Mouse (Mus musculus): ENCODE data around the gene Gm20388. TPM values are rescaled to one million over a fixed set of nuclear protein-coding genes. Genes with fewer than 3 reads are reported as not detected.
A peak's percentile ranks its signal among the peaks of the same experiment; 100 is the strongest.
"Not testable (repeated sequence)": the region's sequence is repeated elsewhere in the genome, so short reads cannot be mapped to it uniquely, and the experiment has no call there.

The Gm20388 gene
- total RNA-seq, 1 experiment from 2014 or later, result 35.7 TPM

GRCm38 (mm10) chr8:123805209-123805717 lies 3894.6 kb downstream of the Gm20388 start:
- no peak for ATAC-seq (replicated peaks; ENCODE audit: low read depth, poor library complexity, severe bottlenecking)

DNA sequence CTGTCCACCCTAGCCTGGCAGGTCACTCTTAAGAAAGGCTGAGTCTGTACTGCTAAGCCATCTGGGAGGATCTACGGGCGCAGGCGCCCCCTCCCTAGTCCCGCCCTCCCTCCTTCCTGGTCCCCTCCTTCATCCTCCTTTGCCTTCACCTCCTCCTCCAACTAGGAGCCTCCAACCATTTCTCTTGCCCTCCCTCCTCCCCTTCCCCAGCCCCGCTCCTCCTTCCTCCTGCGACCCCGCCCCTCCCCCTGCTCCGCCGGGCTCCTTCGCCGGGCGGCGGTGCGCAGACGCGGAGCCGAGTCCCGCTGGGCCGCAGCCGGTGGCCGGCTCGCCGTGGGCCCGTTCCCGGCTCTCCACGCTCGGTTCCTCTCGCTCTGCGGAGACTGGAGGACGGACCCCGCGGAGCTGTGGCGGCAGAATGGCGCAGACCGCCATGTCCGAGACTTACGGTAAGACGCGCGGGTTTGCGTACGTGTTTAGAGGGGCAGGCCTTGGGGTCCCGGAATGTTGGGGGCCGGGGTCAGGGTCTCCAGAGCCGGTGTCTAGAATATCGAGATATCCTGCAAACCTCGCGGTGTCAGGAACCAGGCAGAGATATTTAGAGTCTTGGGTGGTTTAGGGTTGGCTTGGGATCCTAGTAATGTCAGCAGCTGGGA lies 3895.2 kb downstream of the Gm20388 start, which contains the start of gene Rab4a:
Gene Rab4a, plus strand, starts transcription at position 268 of the 656 bp plus-strand sequence.
- peak; percentile 60 for ATAC-seq (replicated peaks; ENCODE audit: low read depth, poor library complexity, severe bottlenecking)

- no peak for ATAC-seq (replicated peaks; ENCODE audit: low read depth, poor library complexity, severe bottlenecking)
Observed at GRCm38 (mm10) chr8:123806374-123806935, 3895.8 kb downstream of the Gm20388 start.

DNA sequence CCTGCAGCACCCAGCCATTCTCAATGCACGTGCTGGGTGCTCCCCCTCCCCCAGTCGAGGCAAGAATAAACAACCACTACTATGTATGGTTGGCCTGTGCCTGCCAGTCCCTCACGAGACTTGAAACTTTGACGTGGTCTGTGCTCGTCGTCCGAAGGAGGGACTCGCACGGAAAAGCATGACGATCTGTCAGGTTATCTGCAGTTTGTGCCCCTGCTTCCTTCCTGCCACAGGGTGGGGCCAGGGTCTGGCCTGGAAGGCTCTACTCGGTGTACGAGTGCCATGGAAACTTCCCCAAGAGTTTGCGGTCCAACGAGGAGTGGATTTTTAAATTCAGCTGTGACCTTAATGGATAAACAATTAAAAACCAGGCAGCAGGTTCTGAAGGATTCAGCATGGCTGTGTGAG lies 3896.4 kb downstream of the Gm20388 start:
- ATAC-seq (replicated peaks; ENCODE audit: low read depth, poor library complexity, severe bottlenecking), result peak; percentile 85

DNA sequence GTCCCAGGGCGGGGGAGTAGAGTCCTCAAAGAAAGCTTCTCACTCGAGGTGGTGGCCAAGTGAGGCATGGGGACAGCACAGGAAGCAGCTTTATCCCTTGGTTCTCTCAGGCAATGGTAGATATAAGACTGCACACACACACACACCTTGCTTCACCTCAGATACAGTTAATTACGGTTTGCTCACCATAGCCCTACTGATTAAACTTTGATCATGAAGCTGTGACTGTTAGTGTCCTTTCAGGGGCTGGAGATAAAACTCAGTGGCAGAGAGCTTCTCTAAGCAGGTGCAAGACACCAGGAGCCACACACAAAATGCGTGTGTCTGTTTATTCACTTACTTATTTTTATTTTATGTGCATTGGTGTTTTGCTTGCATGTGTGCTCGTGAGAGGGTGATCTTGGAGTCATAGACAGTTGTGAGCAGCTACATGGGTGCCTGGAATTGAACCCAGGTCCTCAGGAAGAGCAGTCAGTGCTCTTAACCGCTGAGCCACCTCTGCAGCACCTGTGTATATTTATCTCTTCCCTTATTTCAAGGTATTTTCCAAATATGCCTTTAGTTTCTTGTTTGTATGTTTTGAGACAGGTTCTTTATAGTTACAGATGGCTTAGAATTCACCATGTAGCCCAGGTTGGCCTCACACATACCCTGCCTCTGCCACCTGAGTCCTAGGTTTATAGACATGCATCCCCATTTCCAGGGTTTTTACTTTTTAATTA lies 3897.4 kb downstream of the Gm20388 start:
- no peak for ATAC-seq (replicated peaks; ENCODE audit: low read depth, poor library complexity, severe bottlenecking)

DNA sequence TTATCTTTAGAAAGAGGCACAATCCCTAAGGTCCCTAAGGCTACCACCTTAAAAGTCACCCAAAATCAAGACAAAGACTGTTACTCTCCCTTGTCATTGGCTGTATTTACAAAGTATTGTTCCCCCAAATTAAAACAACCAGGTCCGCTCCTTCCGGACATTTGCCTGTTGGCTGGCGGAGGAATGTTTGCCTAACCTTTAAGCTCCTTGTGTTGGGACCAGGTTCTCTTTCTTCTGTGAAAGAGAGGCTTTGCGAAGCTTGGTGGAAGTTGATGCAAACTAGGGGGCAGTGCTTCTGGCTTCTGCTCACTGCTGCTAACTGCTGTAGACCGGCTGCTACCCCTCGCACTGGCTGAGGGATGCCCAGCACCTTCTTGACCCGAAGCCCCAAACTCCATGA lies 3898.0 kb downstream of the Gm20388 start:
- ATAC-seq (replicated peaks; ENCODE audit: low read depth, poor library complexity, severe bottlenecking), result no peak

GRCm38 (mm10) chr8:123809342-123809741 lies 3898.7 kb downstream of the Gm20388 start:
- not testable (repeated sequence) for ATAC-seq (replicated peaks; ENCODE audit: low read depth, poor library complexity, severe bottlenecking)

DNA sequence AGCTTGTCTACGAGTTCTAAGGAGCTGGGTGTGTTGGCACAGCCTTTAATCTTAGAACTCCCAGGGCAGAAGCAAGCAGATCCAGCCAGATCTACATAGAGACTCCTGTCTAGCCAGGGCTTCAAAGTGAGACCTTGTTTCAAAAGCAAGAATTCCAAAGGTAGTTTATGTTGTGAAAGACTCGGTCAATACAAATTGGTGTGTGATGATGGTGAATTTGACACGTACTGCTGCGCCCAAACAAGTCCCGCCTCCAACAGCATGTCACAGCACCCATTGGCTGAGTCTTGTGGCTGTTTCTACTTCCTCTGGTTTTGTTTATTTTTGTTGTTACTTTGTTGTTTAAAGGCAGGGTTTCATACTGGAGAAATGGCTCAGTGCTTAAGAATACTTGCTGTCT lies 3901.6 kb downstream of the Gm20388 start:
- ATAC-seq (replicated peaks; ENCODE audit: low read depth, poor library complexity, severe bottlenecking), result no peak

- 0 out of 2 replicates have a peak, but pooled peaks have one; percentile 32 for ATAC-seq (replicated peaks; ENCODE audit: low read depth, poor library complexity, severe bottlenecking)
Observed at GRCm38 (mm10) chr8:123813173-123813891, 3902.7 kb downstream of the Gm20388 start.

GRCm38 (mm10) chr8:123813892-123814266 lies 3903.2 kb downstream of the Gm20388 start:
- ATAC-seq (replicated peaks; ENCODE audit: low read depth, poor library complexity, severe bottlenecking), result no peak

DNA sequence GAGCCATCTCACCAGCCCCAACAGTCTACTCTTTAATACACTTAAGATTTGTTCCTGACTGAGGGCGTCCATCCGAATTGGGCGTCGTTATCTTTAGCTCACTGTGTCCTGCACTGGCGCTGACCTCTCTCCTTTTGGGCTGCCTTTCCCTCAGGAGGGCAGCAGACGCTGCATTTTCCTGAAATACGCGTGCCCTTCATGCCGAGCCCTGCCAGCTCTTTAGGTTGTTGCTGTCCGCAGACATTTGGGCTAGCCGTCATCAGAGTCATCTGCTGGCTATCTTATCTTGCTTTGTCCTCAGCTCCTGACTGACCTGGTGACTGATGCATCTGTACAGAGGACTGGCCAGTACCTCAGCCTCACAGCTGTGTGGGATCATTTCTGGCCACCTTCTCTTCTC lies 3904.7 kb downstream of the Gm20388 start:
- ATAC-seq (replicated peaks; ENCODE audit: low read depth, poor library complexity, severe bottlenecking), result no peak

GRCm38 (mm10) chr8:123816939-123817338 lies 3906.3 kb downstream of the Gm20388 start:
- no peak for ATAC-seq (replicated peaks; ENCODE audit: low read depth, poor library complexity, severe bottlenecking)

DNA sequence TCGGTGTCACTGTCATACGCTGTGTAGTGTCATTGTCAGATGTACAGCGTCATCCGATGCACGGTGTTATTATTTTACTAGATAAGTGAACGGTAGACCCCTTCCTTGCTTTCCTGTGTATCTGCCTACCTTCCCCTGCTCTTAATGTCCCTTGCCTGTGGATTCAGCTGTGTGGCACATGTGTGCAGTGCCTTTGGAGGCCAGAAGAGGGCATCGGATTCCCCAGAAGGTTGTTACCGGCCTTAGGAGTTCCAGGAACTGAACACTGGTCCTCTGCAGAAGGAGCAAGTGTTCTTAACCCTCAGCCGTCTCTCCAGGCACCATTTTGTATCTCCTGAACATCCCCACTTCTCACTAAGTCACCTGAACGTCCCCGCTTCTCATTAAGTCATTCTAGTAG lies 3907.1 kb downstream of the Gm20388 start:
- ATAC-seq (replicated peaks; ENCODE audit: low read depth, poor library complexity, severe bottlenecking), result no peak

DNA sequence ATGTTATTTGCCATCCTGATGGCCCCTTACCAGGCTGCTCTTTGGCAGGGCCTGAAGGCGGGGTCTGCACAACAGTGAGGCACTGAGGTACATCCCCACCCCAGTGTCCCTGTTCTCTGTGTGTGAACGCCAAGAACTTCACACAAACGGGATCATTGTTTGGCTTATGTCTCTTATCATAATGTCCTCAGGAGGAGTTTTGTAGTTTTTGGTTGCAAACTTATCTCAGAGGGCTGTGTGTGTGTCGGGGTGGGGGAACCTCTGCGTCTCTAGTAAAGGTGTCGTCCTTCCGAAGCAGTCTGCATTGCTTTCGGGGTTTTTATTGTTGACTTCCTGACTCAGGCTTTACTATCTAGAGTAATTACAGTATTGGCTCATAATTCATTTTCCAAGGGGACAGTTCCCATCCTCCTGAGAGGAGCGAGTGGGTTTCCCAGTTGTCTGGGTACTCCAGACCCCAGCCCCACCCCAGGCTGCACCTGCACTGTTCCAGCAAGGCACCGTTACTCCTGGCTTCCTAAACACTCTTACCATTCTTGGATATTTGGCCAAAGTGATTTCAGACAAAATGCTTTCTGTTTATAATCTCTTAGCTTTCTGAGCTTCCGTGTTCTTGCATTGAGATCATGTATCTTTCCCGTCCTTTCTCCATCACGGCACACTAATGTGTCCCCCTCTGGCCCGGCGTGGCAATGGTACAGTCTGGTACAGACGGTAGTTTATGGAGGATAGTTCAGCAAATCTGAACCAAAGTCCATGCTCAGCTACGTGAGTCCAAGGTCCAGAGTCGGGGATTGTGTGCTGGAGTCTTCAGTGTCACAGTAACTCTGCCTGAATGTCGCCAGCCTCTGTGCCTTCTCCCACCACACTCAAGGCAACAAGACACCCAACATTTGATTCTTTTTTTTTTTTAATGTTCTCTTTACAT lies 3909.3 kb downstream of the Gm20388 start:
- no peak for ATAC-seq (replicated peaks; ENCODE audit: low read depth, poor library complexity, severe bottlenecking)

DNA sequence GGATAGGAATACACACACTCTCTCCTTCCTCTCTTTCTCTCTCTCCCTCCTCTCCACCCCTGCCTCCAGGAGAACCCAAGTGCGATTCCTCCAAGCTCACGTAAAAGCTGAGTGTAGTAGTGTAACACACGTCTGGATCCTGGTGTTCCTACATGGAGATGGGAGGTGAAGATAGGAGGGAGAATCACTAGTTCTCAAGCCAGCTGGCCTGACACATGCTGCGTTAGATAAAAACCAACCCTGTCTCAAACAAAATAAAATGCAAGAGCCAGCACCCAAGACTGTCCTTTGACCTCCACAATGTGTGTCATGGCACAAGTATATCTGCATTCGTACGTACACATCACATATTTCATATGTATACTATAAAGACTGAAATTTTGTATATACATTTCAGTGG lies 3910.1 kb downstream of the Gm20388 start:
- ATAC-seq (replicated peaks; ENCODE audit: low read depth, poor library complexity, severe bottlenecking), result no peak

- 0 out of 2 replicates have a peak, but pooled peaks have one; percentile 26 for ATAC-seq (replicated peaks; ENCODE audit: low read depth, poor library complexity, severe bottlenecking)
Observed at GRCm38 (mm10) chr8:123823111-123823510, 3912.5 kb downstream of the Gm20388 start.

DNA sequence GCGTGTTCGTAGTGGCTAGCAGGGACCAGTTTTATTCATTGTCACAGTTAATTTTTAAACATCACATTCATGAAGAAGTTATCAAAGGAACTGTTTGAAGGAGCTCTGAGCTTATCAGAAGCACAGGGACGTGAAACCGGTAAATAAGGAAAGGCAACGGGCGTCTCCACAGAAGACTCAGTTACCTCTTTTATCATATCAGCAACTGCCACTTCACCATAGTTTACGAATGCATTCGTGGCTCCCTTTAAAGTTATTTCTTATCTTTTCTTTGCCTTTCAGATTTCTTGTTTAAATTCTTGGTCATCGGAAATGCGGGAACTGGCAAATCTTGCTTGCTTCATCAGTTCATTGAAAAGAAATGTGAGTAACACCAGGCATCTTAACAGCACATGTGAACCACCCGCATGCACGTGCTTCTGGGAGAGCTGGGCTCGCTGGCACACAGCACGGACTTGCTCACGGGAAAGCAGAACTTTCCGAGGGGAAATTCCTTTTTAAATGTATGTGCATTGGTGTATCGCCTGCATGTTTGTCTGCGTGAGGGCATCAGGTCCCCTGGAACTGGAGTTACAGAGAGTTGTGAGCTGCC lies 3913.0 kb downstream of the Gm20388 start:
- ATAC-seq (replicated peaks; ENCODE audit: low read depth, poor library complexity, severe bottlenecking), result peak; percentile 47; the same call in 1 of the 2 replicates

GRCm38 (mm10) chr8:123826001-123826400 lies 3915.4 kb downstream of the Gm20388 start:
- ATAC-seq (replicated peaks; ENCODE audit: low read depth, poor library complexity, severe bottlenecking), result peak; percentile 53; the same call in 1 of the 2 replicates

GRCm38 (mm10) chr8:123826758-123827157 lies 3916.1 kb downstream of the Gm20388 start:
- no peak for ATAC-seq (replicated peaks; ENCODE audit: low read depth, poor library complexity, severe bottlenecking)

Data from common myeloid progenitor, adult 5-6 weeks (primary cell).